Mouse (Mus musculus): Measurements from ENCODE around the gene Rfng. TPM values are rescaled to one million over a fixed set of nuclear protein-coding genes. Genes with fewer than 3 reads are reported as not detected.
"Not testable (repeated sequence)": the region's sequence is repeated elsewhere in the genome, so short reads cannot be mapped to it uniquely, and the experiment has no call there.

Rfng gene
- polyA plus RNA-seq (2016; fragmentation: Nextera tagmentation; extraction: Ambion mirVana) = 23.2 and 24.9 TPM in 2 replicates

GRCm38 (mm10) chr11:120784064-120784791, at the start of gene Rfng, which contains the start of gene Gps1:
Gene Rfng (minus strand): TSS chr11:120784207.
Gene Gps1 (plus strand): TSS chr11:120784272.
- Histone ChIP-seq H3K36me3 (peaks cover 57% of the 10 kb centered on the region), H3K9ac (peak within 1 kb of the TSS; percentile 97), H3K4me3 (peak within 1 kb of the TSS; percentile 100), H3K9me3 (replicated peaks) (no peaks in the 10 kb centered on the region), H3K4me1 (replicated peaks) (peaks cover 21% of the 10 kb centered on the region), H3K27ac (ENCODE audit: poor library complexity, severe bottlenecking) (peak within 1 kb of the TSS; percentile 47; the same call in 1 of the 2 replicates), H3K4me2 (peak within 1 kb of the TSS; percentile 96), H3K27me3 (replicated peaks) (peaks cover 8% of the 10 kb centered on the region; the same call in 1 of the 2 replicates)
- peak; percentile 84 for ATAC-seq (ENCODE audit: insufficient number of reproducible peaks, low FRiP score)
- WGBS = under 1% methylated on average over 83 of the region's 107 CpGs

- H3K27me3 ChIP-seq (replicated peaks); H3K9me3 ChIP-seq (replicated peaks); H3K36me3 ChIP-seq; ATAC-seq (ENCODE audit: insufficient number of reproducible peaks, low FRiP score); H3K4me3 ChIP-seq; H3K4me2 ChIP-seq; H3K9ac ChIP-seq; H3K27ac ChIP-seq (ENCODE audit: poor library complexity, severe bottlenecking): not testable (repeated sequence)
- 85% methylated on average over 5 of the region's 5 CpGs for WGBS
- peaks cover 26% of the 10 kb centered on the region for H3K4me1 ChIP-seq (replicated peaks)
Measured at GRCm38 (mm10) chr11:120832962-120833361, 49.0 kb upstream of the Rfng start.

- H3K27me3 ChIP-seq (replicated peaks) = no peaks in the 10 kb centered on the region
- H3K4me3 ChIP-seq = no peak overlapping the region
- H3K9me3 ChIP-seq (replicated peaks) = no peaks in the 10 kb centered on the region
- H3K36me3 ChIP-seq = no peaks in the 10 kb centered on the region
- peaks cover 26% of the 10 kb centered on the region for H3K4me1 ChIP-seq (replicated peaks)
- H3K9ac ChIP-seq = no peak overlapping the region
- no peak for ATAC-seq (ENCODE audit: insufficient number of reproducible peaks, low FRiP score)
- H3K4me2 ChIP-seq = no peak overlapping the region
- WGBS = 76% methylated on average over 3 of the region's 3 CpGs
- H3K27ac ChIP-seq (ENCODE audit: poor library complexity, severe bottlenecking) = no peak overlapping the region
Measured at GRCm38 (mm10) chr11:120831659-120832440, 47.8 kb upstream of the Rfng start.

GRCm38 (mm10) chr11:120830686-120831085, 46.7 kb upstream of the Rfng start:
- no peak overlapping the region for H3K4me3 ChIP-seq
- H3K27ac ChIP-seq (ENCODE audit: poor library complexity, severe bottlenecking) = no peak overlapping the region
- no peaks in the 10 kb centered on the region for H3K9me3 ChIP-seq (replicated peaks)
- no peak overlapping the region for H3K4me2 ChIP-seq
- no peak for ATAC-seq (ENCODE audit: insufficient number of reproducible peaks, low FRiP score)
- H3K4me1 ChIP-seq (replicated peaks) = peaks cover 32% of the 10 kb centered on the region
- WGBS = 86% methylated on average over 12 of the region's 12 CpGs
- H3K9ac ChIP-seq = no peak overlapping the region
- no peaks in the 10 kb centered on the region for H3K27me3 ChIP-seq (replicated peaks)
- no peaks in the 10 kb centered on the region for H3K36me3 ChIP-seq

GRCm38 (mm10) chr11:120829757-120830532, 45.9 kb upstream of the Rfng start:
- no peaks in the 10 kb centered on the region for H3K9me3 ChIP-seq (replicated peaks)
- H3K36me3 ChIP-seq = no peaks in the 10 kb centered on the region
- no peak overlapping the region for H3K27ac ChIP-seq (ENCODE audit: poor library complexity, severe bottlenecking)
- ATAC-seq (ENCODE audit: insufficient number of reproducible peaks, low FRiP score) = no peak
- no peaks in the 10 kb centered on the region for H3K27me3 ChIP-seq (replicated peaks)
- H3K9ac ChIP-seq = no peak overlapping the region
- H3K4me3 ChIP-seq = no peak overlapping the region
- no peak overlapping the region for H3K4me2 ChIP-seq
- peaks cover 40% of the 10 kb centered on the region for H3K4me1 ChIP-seq (replicated peaks)
- WGBS = 85% methylated on average over 10 of the region's 10 CpGs

- Histone ChIP-seq H3K4me2 (no peak overlapping the region), H3K36me3 (no peaks in the 10 kb centered on the region), H3K9ac (no peak overlapping the region), H3K27me3 (replicated peaks) (no peaks in the 10 kb centered on the region), H3K27ac (ENCODE audit: poor library complexity, severe bottlenecking) (no peak overlapping the region), H3K4me3 (no peak overlapping the region), H3K4me1 (replicated peaks) (peaks cover 32% of the 10 kb centered on the region), H3K9me3 (replicated peaks) (no peaks in the 10 kb centered on the region)
- no peak for ATAC-seq (ENCODE audit: insufficient number of reproducible peaks, low FRiP score)
- 69% methylated on average over 4 of the region's 4 CpGs for WGBS
Measured at GRCm38 (mm10) chr11:120828416-120828815, 44.4 kb upstream of the Rfng start.

- no peak overlapping the region for H3K4me3 ChIP-seq
- peaks cover 11% of the 10 kb centered on the region for H3K36me3 ChIP-seq
- no peaks in the 10 kb centered on the region for H3K9me3 ChIP-seq (replicated peaks)
- H3K4me2 ChIP-seq = no peak overlapping the region
- peaks cover 47% of the 10 kb centered on the region for H3K4me1 ChIP-seq (replicated peaks)
- no peak overlapping the region for H3K9ac ChIP-seq
- no peak overlapping the region; the same call in 1 of the 2 replicates for H3K27ac ChIP-seq (ENCODE audit: poor library complexity, severe bottlenecking)
- no peaks in the 10 kb centered on the region for H3K27me3 ChIP-seq (replicated peaks)
- no peak for ATAC-seq (ENCODE audit: insufficient number of reproducible peaks, low FRiP score)
- WGBS = 83% methylated on average over 8 of the region's 8 CpGs
Measured at GRCm38 (mm10) chr11:120826016-120826953, 42.3 kb upstream of the Rfng start.

GRCm38 (mm10) chr11:120825289-120825863, 41.4 kb upstream of the Rfng start:
- whole genome bisulfite sequencing = 42% methylated on average over 4 of the region's 4 CpGs
- H3K4me1 ChIP-seq (replicated peaks) = peaks cover 54% of the 10 kb centered on the region
- H3K9ac ChIP-seq = peak overlapping the region; percentile 78
- no peak for ATAC-seq (ENCODE audit: insufficient number of reproducible peaks, low FRiP score)
- no peaks in the 10 kb centered on the region for H3K9me3 ChIP-seq (replicated peaks)
- H3K4me3 ChIP-seq = peak overlapping the region; percentile 72
- H3K27me3 ChIP-seq (replicated peaks) = no peaks in the 10 kb centered on the region
- peaks cover 20% of the 10 kb centered on the region for H3K36me3 ChIP-seq
- H3K4me2 ChIP-seq = peak overlapping the region; percentile 85
- H3K27ac ChIP-seq (ENCODE audit: poor library complexity, severe bottlenecking) = peak overlapping the region; percentile 96

GRCm38 (mm10) chr11:120824787-120825288, 40.8 kb upstream of the Rfng start:
- H3K4me2 ChIP-seq = peak overlapping the region; percentile 85
- H3K36me3 ChIP-seq = peaks cover 25% of the 10 kb centered on the region
- peaks cover 54% of the 10 kb centered on the region for H3K4me1 ChIP-seq (replicated peaks)
- H3K27me3 ChIP-seq (replicated peaks) = no peaks in the 10 kb centered on the region
- peak overlapping the region; percentile 72 for H3K4me3 ChIP-seq
- no peak; the same call in 1 of the 2 replicates for ATAC-seq (ENCODE audit: insufficient number of reproducible peaks, low FRiP score)
- 0% methylated on average over 21 of the region's 21 CpGs for WGBS
- no peaks in the 10 kb centered on the region for H3K9me3 ChIP-seq (replicated peaks)
- peak overlapping the region; percentile 96 for H3K27ac ChIP-seq (ENCODE audit: poor library complexity, severe bottlenecking)
- peak overlapping the region; percentile 78 for H3K9ac ChIP-seq
